ENCODE assay signal across 8 mouse cellular contexts in the genomic region with DNA sequence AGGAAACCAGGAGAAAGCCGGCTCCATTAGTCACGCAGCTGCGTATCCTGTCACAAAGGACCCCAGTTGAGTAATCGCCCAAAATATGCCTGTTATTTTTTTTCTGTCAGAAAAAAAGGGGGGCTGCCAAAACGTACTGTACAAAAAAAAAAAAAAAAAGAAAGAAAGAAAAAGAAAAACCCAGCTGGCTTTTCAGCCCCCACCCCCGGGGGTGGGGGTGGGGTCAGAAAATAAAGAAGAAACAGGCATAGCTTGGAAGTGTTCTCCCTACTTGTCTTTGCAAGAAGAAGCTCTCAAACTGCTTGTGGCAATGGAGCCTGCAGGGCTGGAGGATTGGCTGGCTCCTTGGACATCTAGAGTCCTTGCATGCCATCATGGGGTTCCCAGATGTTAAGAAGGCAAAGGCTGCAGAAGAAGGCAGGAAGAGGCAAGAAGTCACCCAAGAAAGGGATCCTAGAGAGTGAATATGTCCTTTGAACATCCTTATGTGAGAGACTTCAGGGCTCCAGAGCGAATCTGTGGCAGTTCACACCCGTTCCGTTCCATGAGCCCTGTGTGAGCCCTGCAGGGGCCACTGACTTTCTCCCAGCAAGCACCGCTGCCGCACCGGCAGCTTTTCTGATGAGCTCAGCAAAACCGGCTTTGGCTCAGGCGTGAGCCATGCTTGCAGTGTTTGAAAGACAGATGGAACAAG.
DNase-seq lines count a peak whose midpoint lies in the region; ATAC-seq and TF ChIP-seq lines count a peak whose summit lies in the region.

No protein-coding gene starts in this region.

- no peak for TF ChIP-seq CTCF in layer of hippocampus, adult 2 months (conservative IDR thresholded peaks at IDR 0.05)

- H3K9ac ChIP-seq in lung, embryonic 15.5 days: no peak overlapping the region
- H3K9ac ChIP-seq in neural tube, embryonic 14.5 days (replicated peaks; ENCODE audit: low read depth, low read length): no peak overlapping the region

- H3K36me3 ChIP-seq in forebrain, embryonic 10.5 days (replicated peaks): no peaks in the 10 kb centered on the region
- no peaks in the 10 kb centered on the region for H3K36me3 ChIP-seq in hindbrain, embryonic 10.5 days
- H3K36me3 ChIP-seq in lung, embryonic 15.5 days: no peaks in the 10 kb centered on the region
- no peaks in the 10 kb centered on the region for H3K36me3 ChIP-seq in neural tube, embryonic 14.5 days (ENCODE audit: control insufficient read depth, insufficient read depth, low read length)

- DNase-seq in A20 (ENCODE audit: low read depth, low spot score): peak; percentile 34
- DNase-seq in T-cell, adult 2 months (ENCODE audit: low spot score): peak; percentile 61
- DNase-seq in forebrain, embryonic 10.5 days (ENCODE audit: extremely low spot score, low spot score): no peak
- DNase-seq in hindbrain, embryonic 10.5 days (ENCODE audit: low spot score): peak; percentile 51
- peak; percentile 30 to 34 for DNase-seq in layer of hippocampus, adult 2 months (ENCODE audit: low spot score in 2 of 2)
- peak; percentile 54 for DNase-seq in yolk sac, embryonic 10.5 days (ENCODE audit: low spot score)

- H3K9me3 ChIP-seq in forebrain, embryonic 10.5 days: no peaks in the 10 kb centered on the region
- H3K9me3 ChIP-seq in hindbrain, embryonic 10.5 days: no peaks in the 10 kb centered on the region
- no peaks in the 10 kb centered on the region for H3K9me3 ChIP-seq in lung, embryonic 15.5 days
- H3K9me3 ChIP-seq in neural tube, embryonic 14.5 days (ENCODE audit: control insufficient read depth, low read length): no peaks in the 10 kb centered on the region

- no peaks in the 10 kb centered on the region for H3K27me3 ChIP-seq in forebrain, embryonic 10.5 days (ENCODE audit: poor library complexity, severe bottlenecking)
- no peaks in the 10 kb centered on the region for H3K27me3 ChIP-seq in hindbrain, embryonic 10.5 days (ENCODE audit: insufficient read depth, poor library complexity, severe bottlenecking)
- H3K27me3 ChIP-seq in lung, embryonic 15.5 days: no peaks in the 10 kb centered on the region
- no peaks in the 10 kb centered on the region for H3K27me3 ChIP-seq in neural tube, embryonic 14.5 days (ENCODE audit: control insufficient read depth, insufficient read depth, low read length)

- H3K27ac ChIP-seq in forebrain, embryonic 10.5 days: peak overlapping the region; percentile 76
- H3K27ac ChIP-seq in hindbrain, embryonic 10.5 days: peak overlapping the region; percentile 86
- H3K27ac ChIP-seq in layer of hippocampus, adult 2 months: peak overlapping the region; percentile 69
- H3K27ac ChIP-seq in lung, embryonic 15.5 days: peak overlapping the region; percentile 88
- peak overlapping the region; percentile 45; the same call in 1 of the 2 replicates for H3K27ac ChIP-seq in neural tube, embryonic 14.5 days (ENCODE audit: low read depth, low read length)

- peak overlapping the region; percentile 39 for H3K4me2 ChIP-seq in lung, embryonic 15.5 days
- H3K4me2 ChIP-seq in neural tube, embryonic 14.5 days (ENCODE audit: low read depth, low read length): peak overlapping the region; percentile 36; the same call in 1 of the 2 replicates

- peaks cover 36% of the 10 kb centered on the region for H3K4me1 ChIP-seq in forebrain, embryonic 10.5 days
- H3K4me1 ChIP-seq in hindbrain, embryonic 10.5 days (replicated peaks): peaks cover 34% of the 10 kb centered on the region
- peaks cover 71% of the 10 kb centered on the region for H3K4me1 ChIP-seq in lung, embryonic 15.5 days
- peaks cover 8% of the 10 kb centered on the region for H3K4me1 ChIP-seq in neural tube, embryonic 14.5 days (ENCODE audit: control insufficient read depth, insufficient read depth, low read length)

- 46% methylated on average over 14 of the region's 14 CpGs for WGBS in forebrain, embryonic 10.5 days
- WGBS in hindbrain, embryonic 10.5 days: 23% methylated on average over 14 of the region's 14 CpGs
- WGBS in lung, embryonic 15.5 days: 20% methylated on average over 14 of the region's 14 CpGs
- 16% methylated on average over 14 of the region's 14 CpGs for WGBS in neural tube, embryonic 14.5 days

- ATAC-seq in lung, embryonic 15.5 days (ENCODE audit: borderline replicate concordance, extremely low read depth, low FRiP score, low TSS enrichment): peak; percentile 31; the same call in 1 of the 2 replicates
- peak; percentile 41; the same call in 1 of the 2 replicates for ATAC-seq in neural tube, embryonic 14.5 days (ENCODE audit: low read depth)

- H3K4me3 ChIP-seq in forebrain, embryonic 10.5 days: no peak overlapping the region
- peak overlapping the region; percentile 20; the same call in 1 of the 2 replicates for H3K4me3 ChIP-seq in hindbrain, embryonic 10.5 days
- H3K4me3 ChIP-seq in layer of hippocampus, adult 2 months: peak overlapping the region; percentile 30
- H3K4me3 ChIP-seq in lung, embryonic 15.5 days: no peak overlapping the region
- H3K4me3 ChIP-seq in neural tube, embryonic 14.5 days (ENCODE audit: low read depth, low read length): no peak overlapping the region

Comparison
In these comparisons a context has a peak if more than half of its experiments do, and no peak if none do; other contexts are left out.
1. H3K4me3 ChIP-seq: peak in hindbrain, embryonic 10.5 days (single experiment) and layer of hippocampus, adult 2 months (single experiment); none in forebrain, embryonic 10.5 days (single experiment), lung, embryonic 15.5 days (single experiment) and neural tube, embryonic 14.5 days (single experiment).
2. Peak in every context shown above with its lines, with median percentiles within 50 percentile points of each other: H3K27ac ChIP-seq.